Mouse (Mus musculus) bone marrow, adult 2 months (tissue): ENCODE results near the gene Spag7. TPM values are rescaled to one million over a fixed set of nuclear protein-coding genes. Genes with fewer than 3 reads are reported as not detected.

Experiments used
- H3K27ac ChIP-seq: fragments of 200-500 bp; 2 replicates; pipeline ENCODE4 v1.5.1; 2012; ENCODE audit warnings: low read depth, mild to moderate bottlenecking, control low read depth, inconsistent platforms, low read length; ENCODE audit not compliant: control insufficient read depth, poor library complexity, insufficient read depth
- H3K4me1 ChIP-seq: fragments of 200-500 bp; 2 replicates; pipeline ENCODE4 v1.6.1; 2011; ENCODE audit warnings: low read length; ENCODE audit not compliant: control insufficient read depth, insufficient read depth
- H3K4me3 ChIP-seq: fragments of 200-500 bp; replicated peaks from 2 replicates; pipeline ENCODE3; 2011; ENCODE audit warnings: mild to moderate bottlenecking, low read depth, low read length, control low read depth; ENCODE audit not compliant: control insufficient read depth
- CTCF ChIP-seq: fragments of 200-500 bp; IDR thresholded peaks from 2 replicates; pipeline ENCODE4 v1.5.1; 2011; ENCODE audit warnings: low read length, control low read depth; ENCODE audit not compliant: control insufficient read depth, insufficient read depth
- POLR2A ChIP-seq: fragments of 200-500 bp; IDR thresholded peaks from 2 replicates; pipeline ENCODE4 v1.6.1; 2011; ENCODE audit warnings: low read depth, mild to moderate bottlenecking, control low read depth, low read length, borderline replicate concordance; ENCODE audit not compliant: control insufficient read depth
- WGBS: fragments of 180-500 bp; shearing (Covaris S2); methylation state at CpG from one replicate; pipeline ENCODE4 v1.1.7; 2018; 5-methylcytosine and 5-hydroxymethylcytosine counted together
- polyA plus RNA-seq: library from polyadenylated mRNA; stranded (reverse); fragments of >200 nt; gene quantifications from 2 replicates; pipeline ENCODE4 v1.2.4, GENCODE M21; 2011; ENCODE audit warnings: low replicate concordance; ENCODE audit not compliant: missing spikeins, insufficient read depth, insufficient read length

Spag7 gene
- polyA plus RNA-seq, 1 experiment = 70.9 TPM

DNA sequence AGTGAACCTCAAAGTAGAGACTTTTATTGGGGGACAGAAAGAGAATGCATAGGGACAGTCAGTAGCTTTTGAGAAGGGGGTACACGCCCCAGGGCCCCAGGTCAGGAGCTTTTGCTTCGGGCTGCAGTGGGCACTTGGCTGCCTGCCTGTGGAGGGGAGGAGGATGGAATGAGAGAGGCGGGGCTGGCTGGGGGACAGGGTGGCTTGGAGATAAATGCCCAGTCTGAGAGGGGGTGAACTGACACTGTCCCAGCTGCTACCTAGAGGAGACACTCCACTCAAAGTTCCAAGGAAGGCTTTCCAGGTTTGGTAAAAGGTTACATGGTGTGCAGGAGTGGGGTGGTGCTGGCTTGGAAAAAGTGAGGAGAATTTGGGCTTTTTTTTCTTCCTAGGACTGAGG is 12.3 kb downstream of the Spag7 start, which contains the start of gene Eno3:
Gene Eno3, plus strand, starts transcription at position 239 of the 400 bp plus-strand sequence.
- TF ChIP-seq CTCF = no peak
- no peak for TF ChIP-seq POLR2A
- WGBS = 38% methylated on average over 3 of the region's 3 CpGs
- Histone ChIP-seq H3K4me1 (peaks cover 4% of the 10 kb centered on the region), H3K4me3 (peak within 1 kb of the TSS; percentile 27), H3K27ac (peak within 1 kb of the TSS; percentile 82)

DNA sequence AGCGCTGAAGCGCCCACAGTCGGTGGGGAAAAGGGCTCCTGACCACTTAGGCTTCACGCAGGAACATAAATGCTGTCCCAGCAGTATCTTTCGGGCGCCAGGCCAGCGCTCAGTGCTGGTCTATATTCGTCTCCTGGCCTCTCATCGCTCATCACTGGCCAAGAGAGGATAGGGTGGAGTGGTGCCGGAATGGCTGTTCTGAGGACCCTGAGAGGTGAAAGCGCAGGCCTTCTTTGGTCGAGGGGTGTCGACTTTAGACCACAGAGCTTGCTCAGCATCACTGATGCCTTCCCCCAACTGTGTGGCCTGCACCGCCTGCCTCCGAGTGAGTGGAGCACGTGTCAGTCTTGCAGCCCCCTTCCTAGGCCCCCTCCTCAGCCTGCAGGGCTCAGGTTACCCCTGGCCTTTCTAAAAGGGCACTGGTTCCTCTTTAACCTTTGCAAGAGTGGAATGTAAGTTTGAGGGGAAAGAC is 12.7 kb downstream of the Spag7 start:
- TF ChIP-seq CTCF (no peak), POLR2A (no peak)
- Histone ChIP-seq H3K4me3 (peak overlapping the region; percentile 27), H3K27ac (peak overlapping the region; percentile 82), H3K4me1 (peaks cover 4% of the 10 kb centered on the region)
- WGBS = 52% methylated on average over 16 of the region's 16 CpGs

DNA sequence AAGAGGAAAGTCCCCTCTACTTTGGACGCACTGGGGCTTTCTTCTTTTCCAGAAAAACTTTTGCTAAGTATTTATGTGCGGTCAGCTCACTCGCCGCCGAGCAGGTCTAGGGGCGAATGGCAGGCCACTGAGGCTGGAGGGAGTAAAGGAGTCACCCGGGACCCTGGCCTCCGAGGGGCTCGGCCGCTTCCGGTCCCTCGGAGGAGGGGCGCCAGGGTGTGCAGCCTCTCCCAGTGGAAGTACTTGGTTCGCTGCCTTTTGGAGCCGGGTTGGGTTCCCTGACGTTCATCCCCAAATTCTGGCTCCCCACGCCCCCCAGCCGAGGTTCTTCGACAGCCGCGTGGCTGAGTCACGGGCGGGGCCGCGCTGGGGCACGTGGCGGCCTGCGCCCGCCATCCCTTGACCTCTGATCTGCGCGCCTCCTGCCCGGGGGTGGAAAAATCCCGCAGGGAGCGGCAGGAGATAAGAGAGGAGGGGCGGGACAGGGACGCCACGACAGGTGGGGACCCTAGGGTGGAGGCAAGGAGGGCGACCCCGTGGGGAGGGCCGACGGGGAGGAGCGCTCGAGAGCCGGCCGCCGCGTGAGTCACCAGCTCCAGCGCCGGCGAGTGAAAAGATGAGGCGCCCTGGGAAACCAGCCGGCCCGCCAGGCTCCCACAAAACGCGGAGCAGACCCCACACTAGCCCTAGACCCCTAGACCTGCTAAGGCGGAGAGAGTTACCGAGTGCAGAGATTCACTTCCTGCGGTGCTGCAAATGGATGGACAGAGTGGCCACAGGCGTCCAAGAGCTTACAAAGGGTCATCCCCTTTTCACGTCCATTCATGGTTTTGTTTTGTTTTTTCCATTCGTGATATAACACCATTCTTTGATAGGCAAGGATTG is 13.4 kb downstream of the Spag7 start:
- Histone ChIP-seq H3K4me3 (peak overlapping the region; percentile 84), H3K27ac (peak overlapping the region; percentile 82), H3K4me1 (peaks cover 4% of the 10 kb centered on the region)
- TF ChIP-seq CTCF (no peak), POLR2A (peak; percentile 18; the same call in 1 of the 2 replicates)
- 3% methylated on average over 61 of the region's 61 CpGs for WGBS

DNA sequence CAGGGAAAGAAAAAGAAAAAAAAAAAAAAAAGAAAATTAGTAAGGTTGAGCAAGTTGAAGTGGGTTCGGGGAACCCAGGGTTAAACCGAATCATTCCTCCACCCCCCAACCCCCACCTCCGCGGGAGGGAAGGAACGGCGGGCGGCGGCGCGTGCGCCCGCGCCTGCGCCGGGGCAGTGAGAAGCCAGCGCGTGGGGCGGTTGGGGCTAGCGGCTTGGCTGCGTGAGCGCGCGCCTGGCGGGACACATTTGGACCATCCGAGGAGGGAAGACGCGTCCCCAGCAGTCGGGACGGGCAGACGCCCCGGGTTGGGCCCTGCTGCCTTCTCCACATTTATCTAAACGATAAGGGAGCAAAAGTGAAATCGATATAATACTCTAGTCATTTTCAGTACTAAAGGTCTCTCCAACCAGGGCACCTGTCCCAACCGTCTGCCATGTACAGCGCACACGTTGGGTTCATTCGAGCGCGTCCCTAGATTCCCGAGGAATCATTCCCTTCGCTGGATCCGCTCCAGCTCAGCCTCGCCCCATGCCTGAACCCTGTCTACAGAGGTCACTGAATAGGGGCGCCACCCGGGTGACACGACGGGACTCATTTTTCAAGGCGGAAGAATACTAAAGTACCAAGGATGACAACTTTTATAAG is 14.2 kb downstream of the Spag7 start:
- H3K4me3 ChIP-seq = peak overlapping the region; percentile 84
- peak overlapping the region; percentile 82 for H3K27ac ChIP-seq
- WGBS = under 1% methylated on average over 48 of the region's 48 CpGs
- peaks cover 6% of the 10 kb centered on the region for H3K4me1 ChIP-seq
- TF ChIP-seq POLR2A = peak; percentile 67; the same call in 1 of the 2 replicates
- no peak for TF ChIP-seq CTCF

DNA sequence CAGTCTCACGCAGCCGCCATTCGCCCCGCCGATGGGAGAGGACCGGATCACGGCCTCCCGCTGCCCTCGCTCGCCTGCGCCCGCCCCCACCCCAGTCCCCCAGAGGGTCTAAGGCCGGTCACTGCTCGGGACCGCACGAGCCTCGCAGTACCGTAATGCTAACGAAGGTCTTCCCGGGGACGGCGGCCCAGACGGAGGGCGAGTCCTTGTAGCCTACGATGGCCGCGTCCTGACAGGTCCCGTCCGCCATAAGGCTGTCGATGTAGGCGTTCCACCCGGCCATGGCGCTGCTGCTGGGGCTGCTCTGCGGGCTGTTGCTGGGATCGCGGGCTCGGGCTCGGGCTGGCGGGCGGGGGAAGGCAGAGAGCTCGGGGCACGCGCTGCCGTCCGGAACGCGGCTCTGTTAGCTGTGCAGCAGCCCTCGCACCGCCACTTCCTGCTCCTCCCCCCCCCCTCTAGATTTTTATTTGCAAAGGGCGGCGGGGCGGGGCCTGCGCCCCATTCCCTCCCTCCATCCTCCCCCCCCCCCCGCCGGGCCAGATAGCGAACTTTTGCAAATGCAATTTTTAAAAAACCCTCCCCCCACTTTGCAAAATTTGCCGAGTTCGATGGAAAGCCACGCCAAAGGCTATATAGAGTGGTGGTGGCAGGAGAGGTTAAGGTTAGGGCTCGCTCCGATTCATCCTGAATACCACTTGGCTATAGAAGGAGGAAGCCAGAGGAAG is 14.9 kb downstream of the Spag7 start, which contains the start of gene Pfn1:
Gene Pfn1, minus strand, starts transcription at position 447 of the 725 bp plus-strand sequence.
- no peak for TF ChIP-seq CTCF
- TF ChIP-seq POLR2A = peak; percentile 96; the same call in 1 of the 2 replicates
- H3K27ac ChIP-seq = peak within 1 kb of the TSS; percentile 100
- peak within 1 kb of the TSS; percentile 98 for H3K4me3 ChIP-seq
- peaks cover 7% of the 10 kb centered on the region for H3K4me1 ChIP-seq
- under 1% methylated on average over 60 of the region's 61 CpGs for WGBS

DNA sequence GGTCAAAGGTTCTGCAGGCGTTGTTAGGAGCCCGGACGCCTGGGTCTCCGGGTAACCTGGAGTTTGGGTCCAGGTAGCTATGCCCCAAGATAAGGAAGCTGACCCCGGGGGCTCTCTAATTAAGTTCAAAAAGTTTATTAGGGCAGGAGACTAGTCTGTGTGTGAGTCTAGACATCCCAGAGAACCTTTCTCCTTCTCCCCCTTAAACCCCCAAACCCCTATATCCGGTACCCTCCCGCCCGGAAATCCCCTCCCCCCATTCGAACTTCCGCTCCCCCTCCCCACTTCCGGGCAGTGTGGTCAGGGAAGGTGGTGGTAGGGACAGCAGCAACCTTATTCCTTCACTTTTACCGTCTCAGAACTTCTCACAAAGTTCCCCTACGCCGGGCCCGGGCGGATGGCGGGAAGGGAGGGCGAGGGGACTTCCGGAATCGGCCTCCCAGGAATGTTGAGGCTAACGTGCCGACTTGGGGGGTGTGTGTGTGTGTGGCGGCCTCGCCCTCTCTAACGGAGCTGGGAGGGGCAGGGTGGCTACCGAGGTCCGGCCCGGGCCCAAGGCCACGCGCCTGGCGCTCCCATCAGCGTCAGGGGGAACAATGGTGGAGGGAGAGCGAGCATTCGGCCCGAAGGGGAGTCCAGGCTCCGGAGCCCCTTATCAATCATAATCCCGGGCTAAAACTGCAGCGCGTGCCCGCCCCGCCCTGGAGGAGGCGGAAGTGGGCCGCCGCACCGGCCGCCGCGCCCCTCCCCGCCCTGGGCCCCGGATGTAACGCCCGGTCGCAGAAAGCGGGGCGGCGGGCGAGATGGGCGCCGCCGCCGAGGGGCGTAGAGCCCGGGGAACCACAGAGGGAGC is 15.6 kb downstream of the Spag7 start:
- no peak for TF ChIP-seq CTCF
- peak; percentile 37; the same call in 1 of the 2 replicates for TF ChIP-seq POLR2A
- WGBS = under 1% methylated on average over 63 of the region's 63 CpGs
- Histone ChIP-seq H3K4me3 (peak overlapping the region; percentile 98), H3K27ac (peak overlapping the region; percentile 100), H3K4me1 (peaks cover 10% of the 10 kb centered on the region)

DNA sequence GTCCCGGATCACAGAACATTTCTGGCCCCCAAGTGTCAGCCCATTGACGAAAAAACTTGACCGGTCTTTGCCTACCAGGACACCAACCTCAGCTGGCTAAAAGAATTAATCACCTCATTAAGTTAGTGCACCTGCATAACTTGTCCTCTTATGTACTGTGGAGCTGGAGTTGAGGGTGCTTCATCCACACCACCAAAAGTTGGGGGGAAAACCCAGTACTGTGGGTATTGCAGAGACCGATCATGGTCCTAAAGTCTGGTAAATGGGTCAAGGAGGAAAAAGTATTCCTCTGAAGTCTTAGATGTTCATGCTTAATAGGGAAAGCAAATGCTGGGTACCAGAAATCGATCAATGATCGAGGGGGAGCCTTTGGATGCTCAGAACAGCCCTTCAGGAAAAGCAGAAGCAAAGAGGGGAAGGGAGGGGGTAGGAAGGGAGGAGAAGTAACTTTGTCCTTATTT is 16.3 kb downstream of the Spag7 start:
- H3K4me3 ChIP-seq = peak overlapping the region; percentile 98
- TF ChIP-seq POLR2A (no peak), CTCF (no peak)
- H3K27ac ChIP-seq = peak overlapping the region; percentile 100
- peaks cover 10% of the 10 kb centered on the region for H3K4me1 ChIP-seq
- WGBS = 8% methylated on average over 6 of the region's 6 CpGs
